Mouse (Mus musculus): ENCODE measurements around the gene Sdk2. TPM values are rescaled to one million over a fixed set of nuclear protein-coding genes. Genes with fewer than 3 reads are reported as not detected.

Gene Sdk2
- total and polyA plus RNA-seq, 3 experiments = 1.2 to 4.8 (median 1.3) TPM

- Histone ChIP-seq H3K79me2 (replicated peaks; ENCODE audit: control insufficient read depth, extremely low read depth, insufficient read depth, poor library complexity, severe bottlenecking) (no peaks in the 10 kb centered on the region), H3K36me3 (replicated peaks in 1 of 2; ENCODE audit: control insufficient read depth in 1 of 2, insufficient read depth in 1 of 2, low read length in 1 of 2) (no peaks in the 10 kb centered on the region), H3K4me1 (ENCODE audit: control insufficient read depth in 1 of 2, insufficient read depth in 2 of 2) (peaks cover 5 to 71% of the 10 kb centered on the region in 2 experiments), H3K4me3 (replicated peaks in 1 of 3; ENCODE audit: low read depth in 2 of 3, low read length in 2 of 3, poor library complexity in 1 of 3) (no peak overlapping the region), H3K9ac (ENCODE audit: insufficient read depth, low read depth) (no peak overlapping the region), H3K4me2 (ENCODE audit: insufficient read depth, low read depth, poor library complexity, severe bottlenecking) (no peak overlapping the region), H3K9me3 (replicated peaks; ENCODE audit: low read length) (no peaks in the 10 kb centered on the region), H3K27me3 (replicated peaks) (no peaks in the 10 kb centered on the region), H3K27ac (ENCODE audit: insufficient read depth, low read depth) (peak overlapping the region; percentile 46)
- in situ Hi-C loops (cut with MboI; ENCODE audit: low pct_ligation_motif_present, low pct_unique_long_range_greater_than_20kb, low sequenced_read_pairs) = no loop called here
- peak; percentile 97 for DNase-seq (ENCODE audit: extremely low read depth)
- peak; percentile 64 for TF ChIP-seq BHLHE40 (IDR thresholded peaks at IDR 0.05; ENCODE audit: low read depth, low read length)
- peak; percentile 88 for TF ChIP-seq ETS1 (conservative IDR thresholded peaks at IDR 0.05; ENCODE audit: low read depth, low read length)
- TF ChIP-seq TCF12 (IDR thresholded peaks at IDR 0.05; ENCODE audit: low read depth, low read length) = peak; percentile 73
- TF ChIP-seq EP300 (IDR thresholded peaks at IDR 0.05; ENCODE audit: low read length) = peak; percentile 79
- peak; percentile 52 for TF ChIP-seq MEF2A (IDR thresholded peaks at IDR 0.05; ENCODE audit: borderline replicate concordance, low read depth, low read length)
- no peak for TF ChIP-seq USF1 (IDR thresholded peaks at IDR 0.05; ENCODE audit: low read depth, low read length)
- TF ChIP-seq CTCF (conservative IDR thresholded peaks at IDR 0.05 in 1 of 2, IDR thresholded peaks at IDR 0.05 in 1 of 2; ENCODE audit: low read depth in 2 of 2, low read length in 2 of 2) = no peak
- no peak for TF ChIP-seq NRF1 (IDR thresholded peaks at IDR 0.05; ENCODE audit: low read depth, low read length)
- 0 out of 2 replicates have a peak, but pooled peaks have one; percentile 25 for TF ChIP-seq JUND (conservative IDR thresholded peaks at IDR 0.05; ENCODE audit: low read depth, low read length)
- TF ChIP-seq IRF4 (IDR thresholded peaks at IDR 0.05; ENCODE audit: low read depth, low read length) = peak; percentile 87
- dilution Hi-C loops (cut with MboI; ENCODE audit: extremely low pct_ligation_motif_present, extremely low pct_unique_long_range_greater_than_20kb, low sequenced_read_pairs) = no loop called here
Measured at GRCm38 (mm10) chr11:113892924-113893323, 173.9 kb downstream of the Sdk2 start.

GRCm38 (mm10) chr11:113892067-113892466 lies 174.8 kb downstream of the Sdk2 start:
- Histone ChIP-seq H3K36me3 (replicated peaks in 1 of 2; ENCODE audit: control insufficient read depth in 1 of 2, insufficient read depth in 1 of 2, low read length in 1 of 2) (no peaks in the 10 kb centered on the region), H3K79me2 (replicated peaks; ENCODE audit: control insufficient read depth, extremely low read depth, insufficient read depth, poor library complexity, severe bottlenecking) (no peaks in the 10 kb centered on the region), H3K9me3 (replicated peaks; ENCODE audit: low read length) (no peaks in the 10 kb centered on the region), H3K27ac (ENCODE audit: insufficient read depth, low read depth) (no peak overlapping the region), H3K4me1 (ENCODE audit: control insufficient read depth in 1 of 2, insufficient read depth in 2 of 2) (peaks cover 5 to 76% of the 10 kb centered on the region in 2 experiments), H3K27me3 (replicated peaks) (no peaks in the 10 kb centered on the region), H3K9ac (ENCODE audit: insufficient read depth, low read depth) (no peak overlapping the region), H3K4me3 (replicated peaks in 1 of 3; ENCODE audit: low read depth in 2 of 3, low read length in 2 of 3, poor library complexity in 1 of 3) (no peak overlapping the region), H3K4me2 (ENCODE audit: insufficient read depth, low read depth, poor library complexity, severe bottlenecking) (no peak overlapping the region)
- dilution Hi-C loops (cut with MboI; ENCODE audit: extremely low pct_ligation_motif_present, extremely low pct_unique_long_range_greater_than_20kb, low sequenced_read_pairs) = no loop called here
- in situ Hi-C loops (cut with MboI; ENCODE audit: low pct_ligation_motif_present, low pct_unique_long_range_greater_than_20kb, low sequenced_read_pairs) = no loop called here
- DNase-seq (ENCODE audit: extremely low read depth) = no peak
- TF ChIP-seq MAX (IDR thresholded peaks at IDR 0.05; ENCODE audit: low read length) (no peak), ZMIZ1 (IDR thresholded peaks at IDR 0.05; ENCODE audit: low read depth, low read length) (no peak), GABPA (IDR thresholded peaks at IDR 0.05; ENCODE audit: insufficient replicate concordance, low read depth, low read length) (no peak), CHD2 (IDR thresholded peaks at IDR 0.05; ENCODE audit: low read length) (no peak), JUND (conservative IDR thresholded peaks at IDR 0.05; ENCODE audit: low read depth, low read length) (no peak), MYC (IDR thresholded peaks at IDR 0.05; ENCODE audit: low read depth, low read length) (no peak), SIN3A (IDR thresholded peaks at IDR 0.05; ENCODE audit: low read length) (no peak), USF1 (IDR thresholded peaks at IDR 0.05; ENCODE audit: low read depth, low read length) (no peak), ZC3H11A (IDR thresholded peaks at IDR 0.05; ENCODE audit: low read depth, low read length) (no peak), ETS1 (conservative IDR thresholded peaks at IDR 0.05; ENCODE audit: low read depth, low read length) (no peak), USF2 (conservative IDR thresholded peaks at IDR 0.05; ENCODE audit: low read depth, low read length) (no peak), PAX5 (IDR thresholded peaks at IDR 0.05; ENCODE audit: low read length) (no peak), TBP (conservative IDR thresholded peaks at IDR 0.05; ENCODE audit: low read depth, low read length) (no peak), CHD1 (IDR thresholded peaks at IDR 0.05; ENCODE audit: low read depth, low read length) (no peak), MAFK (IDR thresholded peaks at IDR 0.05; ENCODE audit: insufficient replicate concordance, low read length) (no peak), SMC3 (IDR thresholded peaks at IDR 0.05; ENCODE audit: low read depth, low read length) (no peak), ELF1 (IDR thresholded peaks at IDR 0.05; ENCODE audit: low read depth, low read length) (no peak), RCOR1 (conservative IDR thresholded peaks at IDR 0.05; ENCODE audit: low read depth, low read length) (no peak), POLR2AphosphoS2 (IDR thresholded peaks at IDR 0.05; ENCODE audit: low read depth, low read length) (no peak), IRF4 (IDR thresholded peaks at IDR 0.05; ENCODE audit: low read depth, low read length) (no peak)

Measured in CH12.LX (cell line).